Mouse (Mus musculus) heart, postnatal 0 days (tissue): ENCODE data around the gene Doc2g.

ENCODE experiments used
- CTCF ChIP-seq: IDR thresholded peaks from 2 replicates; pipeline ENCODE4 v1.5.1; 2016; ENCODE audit warnings: antibody characterized with exemption, control low read depth, low read depth
- EP300 ChIP-seq: IDR thresholded peaks from 2 replicates; pipeline ENCODE4 v1.6.1; 2016; ENCODE audit warnings: antibody characterized with exemption, low read depth

DNA sequence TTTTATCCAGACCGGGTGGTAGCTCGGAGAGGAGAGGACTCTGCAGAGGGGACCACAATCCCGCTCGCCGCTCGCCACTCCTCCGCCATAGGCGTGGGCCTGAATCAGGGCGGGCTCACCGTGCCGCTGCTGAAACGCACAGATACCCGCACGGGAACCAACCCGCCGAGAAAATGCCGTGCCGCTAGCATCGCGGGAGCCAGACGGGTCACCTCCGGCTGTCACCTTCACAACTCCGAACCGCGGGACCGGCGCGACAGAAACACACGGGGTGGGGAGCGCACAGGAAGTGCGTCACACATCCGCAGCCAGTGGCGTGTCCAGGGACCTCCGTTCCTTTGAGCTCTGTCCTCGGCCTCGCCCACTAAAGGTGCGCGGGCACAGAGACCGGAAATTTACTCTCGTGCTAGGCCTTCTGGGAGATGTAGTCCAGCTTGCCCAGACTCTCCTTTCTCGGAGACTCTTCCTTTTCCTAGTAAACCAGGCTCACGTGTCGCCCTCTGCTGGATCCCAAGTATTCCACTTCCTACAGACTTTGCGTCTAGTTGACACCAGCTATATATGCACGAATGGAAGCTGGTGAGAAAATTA, 9.4 kb downstream of the Doc2g start, which contains the start of gene Ndufv1:
- TF ChIP-seq EP300 (peak; percentile 80), CTCF (peak; percentile 91)
